Mouse (Mus musculus) liver, adult 2 months (tissue): ENCODE measurements around the gene Slc31a2.

ENCODE experiments used
- CTCF ChIP-seq: fragments of 200-500 bp; IDR thresholded peaks from 2 replicates; pipeline ENCODE4 v1.5.1; 2011; ENCODE audit warnings: low read depth, low read length, control low read depth
- POLR2A ChIP-seq: fragments of 200-500 bp; IDR thresholded peaks from 2 replicates; pipeline ENCODE4 v1.6.1; 2011; ENCODE audit warnings: low read length, control low read depth; ENCODE audit not compliant: insufficient read depth; ENCODE audit errors: extremely low read depth

- no peak for TF ChIP-seq CTCF
- TF ChIP-seq POLR2A, result no peak
These were observed 66.7 kb downstream of the Slc31a2 start for GRCm38 (mm10) chr4:62328941-62329660.
